Mouse (Mus musculus) hindbrain, embryonic 16.5 days (tissue): ENCODE measurements at regions not wholly inside any gene's neighbourhood (a gene's known extent, or its start where the extent isn't known, plus 50 kb on each side); places are given as distances from the start of the nearest gene placed in this dataset.

Experiments used
- ATAC-seq: fragments of 200-750 bp; cut with Nextera tagmentation; 2 replicates; pipeline ENCODE4 v1.8.0; 2017; ENCODE audit warnings: moderate TSS enrichment, moderate library complexity
- H3K27ac ChIP-seq: fragments of 300-500 bp; sonication (generic); 2 replicates; pipeline ENCODE4 v1.5.1; 2014; ENCODE audit warnings: low read depth, mild to moderate bottlenecking, control low read depth, low read length, moderate library complexity
- H3K27me3 ChIP-seq: fragments of 300-500 bp; sonication (generic); replicated peaks from 2 replicates; pipeline ENCODE4 v1.6.1; 2014; ENCODE audit warnings: low read length; ENCODE audit not compliant: control insufficient read depth, insufficient read depth
- H3K36me3 ChIP-seq: fragments of 300-500 bp; sonication (generic); 2 replicates; pipeline ENCODE4 v1.6.1; 2014; ENCODE audit warnings: mild to moderate bottlenecking, low read length, moderate library complexity, mixed read lengths; ENCODE audit not compliant: control insufficient read depth, insufficient read depth
- H3K4me1 ChIP-seq: fragments of 300-500 bp; sonication (generic); 2 replicates; pipeline ENCODE4 v1.6.1; 2014; ENCODE audit warnings: low read depth, low read length; ENCODE audit not compliant: control insufficient read depth, insufficient read depth
- H3K4me2 ChIP-seq: fragments of 300-500 bp; sonication (generic); 2 replicates; pipeline ENCODE4 v1.6.1; 2014; ENCODE audit warnings: mild to moderate bottlenecking, low read length, control low read depth, moderate library complexity
- H3K4me3 ChIP-seq: fragments of 300-500 bp; sonication (generic); 2 replicates; pipeline ENCODE4 v1.5.1; 2014; ENCODE audit warnings: mild to moderate bottlenecking, low read length, control low read depth, moderate library complexity
- H3K9ac ChIP-seq: fragments of 300-500 bp; sonication (generic); 2 replicates; pipeline ENCODE4 v1.6.1; 2014; ENCODE audit warnings: low read depth, mild to moderate bottlenecking, control low read depth, low read length, moderate library complexity
- H3K9me3 ChIP-seq: fragments of 300-500 bp; sonication (generic); 2 replicates; pipeline ENCODE4 v1.6.1; 2014; ENCODE audit warnings: mild to moderate bottlenecking, low read length, moderate library complexity; ENCODE audit not compliant: control insufficient read depth
- WGBS: fragments of 180-500 bp; shearing (Covaris S2); extraction: QIAGEN DNeasy Blood & Tissue Kit; methylation state at CpG from one replicate; pipeline ENCODE4 v1.1.7; 2014; 5-methylcytosine and 5-hydroxymethylcytosine counted together

DNA sequence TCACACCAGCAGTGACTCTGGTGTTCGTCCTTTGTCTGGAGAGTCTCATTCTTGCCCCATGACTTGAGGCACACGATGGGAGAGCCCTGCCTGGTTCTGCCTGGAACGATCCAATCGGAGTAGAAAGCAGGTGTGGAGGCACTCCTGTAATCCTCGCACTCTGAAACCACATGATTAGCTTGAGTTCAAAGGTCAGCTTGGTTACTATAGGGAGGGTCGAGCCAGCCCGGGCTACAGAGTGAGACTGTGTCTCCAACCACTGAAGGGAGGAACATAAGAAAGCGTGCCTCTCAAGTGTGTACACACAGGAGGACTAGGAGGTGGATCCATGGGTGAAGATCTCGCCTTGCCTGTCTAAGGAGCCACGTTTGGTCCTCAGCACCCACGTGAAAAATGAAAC, 504.0 kb downstream of the Vrk1 start:
- no peaks in the 10 kb centered on the region for H3K27me3 ChIP-seq
- no peak overlapping the region for H3K4me2 ChIP-seq
- no peak for ATAC-seq
- whole genome bisulfite sequencing: 74% methylated on average over 11 of the region's 11 CpGs
- H3K36me3 ChIP-seq: no peaks in the 10 kb centered on the region
- H3K9me3 ChIP-seq: no peaks in the 10 kb centered on the region
- H3K9ac ChIP-seq: no peak overlapping the region
- no peak overlapping the region for H3K27ac ChIP-seq
- H3K4me1 ChIP-seq: no peaks in the 10 kb centered on the region
- H3K4me3 ChIP-seq: no peak overlapping the region

DNA sequence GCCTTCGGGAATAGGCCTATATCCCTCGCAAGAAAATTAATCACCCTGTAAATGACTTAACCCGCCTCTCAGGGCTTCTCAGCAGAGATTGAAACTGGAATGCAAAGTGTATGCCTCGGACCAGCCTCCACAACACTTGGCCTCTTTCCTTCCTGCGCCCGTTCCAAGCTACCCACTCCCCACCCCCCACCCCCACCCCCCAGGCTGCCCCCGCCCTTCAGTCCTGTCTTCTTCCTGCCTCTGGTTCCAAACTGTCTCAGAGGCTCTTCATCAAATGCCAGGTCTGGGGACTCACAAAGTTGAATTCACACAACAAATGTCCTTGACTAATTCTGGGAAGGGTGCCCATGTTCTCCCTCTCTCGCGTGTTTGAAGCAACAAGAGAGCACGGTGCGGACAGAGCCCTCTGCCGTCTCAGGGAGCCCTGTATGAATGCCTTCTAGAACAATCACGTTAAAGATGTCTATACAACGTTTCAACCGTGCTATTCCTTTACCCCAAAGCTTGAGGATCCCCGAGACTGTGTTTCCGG, 505.3 kb downstream of the Vrk1 start:
- Histone ChIP-seq H3K4me2 (no peak overlapping the region), H3K4me3 (no peak overlapping the region), H3K4me1 (no peaks in the 10 kb centered on the region), H3K9ac (no peak overlapping the region), H3K9me3 (no peaks in the 10 kb centered on the region), H3K36me3 (no peaks in the 10 kb centered on the region), H3K27ac (no peak overlapping the region), H3K27me3 (no peaks in the 10 kb centered on the region)
- peak; percentile 87 for ATAC-seq
- WGBS: 51% methylated on average over 17 of the region's 17 CpGs

DNA sequence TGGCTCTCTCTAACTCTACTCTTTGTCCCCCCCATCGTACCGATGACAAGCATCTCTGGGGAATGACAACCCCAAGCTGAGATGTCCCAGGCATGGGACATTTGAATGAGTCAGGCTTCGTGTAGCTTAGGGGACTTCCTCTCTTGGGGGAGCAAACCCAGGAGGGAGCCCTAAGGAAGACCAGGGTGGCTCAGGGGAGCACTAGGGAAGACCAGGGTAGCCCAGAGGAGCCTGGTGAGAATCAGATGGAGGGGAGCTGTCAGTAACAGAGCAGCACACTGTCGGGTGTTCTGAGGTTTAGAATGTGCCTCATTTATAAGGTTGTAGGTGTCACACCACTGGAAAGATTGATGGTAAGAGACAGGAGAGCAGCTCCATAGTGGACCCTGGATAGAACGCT, 509.1 kb downstream of the Vrk1 start:
- no peak overlapping the region for H3K4me3 ChIP-seq
- H3K27ac ChIP-seq: no peak overlapping the region
- no peak overlapping the region for H3K4me2 ChIP-seq
- H3K4me1 ChIP-seq: no peaks in the 10 kb centered on the region
- H3K9me3 ChIP-seq: no peaks in the 10 kb centered on the region
- no peaks in the 10 kb centered on the region for H3K36me3 ChIP-seq
- no peak overlapping the region for H3K9ac ChIP-seq
- no peak for ATAC-seq
- no peaks in the 10 kb centered on the region for H3K27me3 ChIP-seq
- 69% methylated on average over 5 of the region's 5 CpGs for WGBS

DNA sequence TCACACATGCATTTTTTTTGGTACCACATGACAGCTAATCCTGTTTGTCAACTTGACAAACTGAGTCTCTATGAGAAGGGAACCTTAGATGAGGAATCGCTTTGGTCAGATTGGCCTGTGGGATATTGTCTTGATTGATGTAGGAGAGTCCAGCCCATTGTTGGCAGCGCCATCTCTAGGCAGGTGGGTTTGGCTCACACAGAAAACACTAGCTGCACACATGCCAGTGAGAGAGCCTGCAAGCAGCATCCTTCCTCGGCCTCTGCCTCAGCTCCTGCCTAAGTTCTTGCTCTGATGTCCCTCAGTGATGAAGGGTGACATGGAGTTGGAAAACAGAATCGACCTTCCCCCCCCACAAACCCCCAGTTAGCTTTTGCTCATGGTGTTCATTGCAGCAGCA, 514.4 kb downstream of the Vrk1 start:
- H3K4me3 ChIP-seq: no peak overlapping the region
- WGBS: 72% methylated on average over 4 of the region's 4 CpGs
- peaks cover 12% of the 10 kb centered on the region for H3K4me1 ChIP-seq
- H3K27ac ChIP-seq: no peak overlapping the region
- H3K9ac ChIP-seq: no peak overlapping the region
- H3K27me3 ChIP-seq: no peaks in the 10 kb centered on the region; the same call in 1 of the 2 replicates
- no peaks in the 10 kb centered on the region for H3K36me3 ChIP-seq
- no peaks in the 10 kb centered on the region for H3K9me3 ChIP-seq
- H3K4me2 ChIP-seq: no peak overlapping the region
- ATAC-seq: no peak

DNA sequence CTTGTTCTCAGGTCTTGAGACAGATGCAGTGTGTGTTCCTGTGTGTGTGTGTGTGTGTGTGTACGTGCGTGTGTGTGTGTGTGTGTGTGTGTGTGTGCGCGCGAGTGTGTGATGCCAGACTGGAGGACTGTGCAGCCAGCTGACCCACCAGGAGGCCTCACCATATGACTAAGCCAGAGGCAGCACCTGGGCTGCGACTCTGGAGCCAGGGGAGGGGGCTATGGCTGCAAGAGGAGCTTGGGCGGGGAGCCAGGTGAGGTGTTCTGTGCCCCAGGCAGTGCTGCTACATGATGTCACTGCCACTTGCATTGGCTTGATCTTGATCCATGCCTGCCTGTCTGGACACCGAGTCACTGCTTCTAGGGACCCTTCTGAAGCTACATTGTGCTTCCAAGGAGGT, 517.1 kb downstream of the Vrk1 start:
- H3K4me3 ChIP-seq: no peak overlapping the region
- H3K27me3 ChIP-seq: peaks cover 3% of the 10 kb centered on the region; the same call in 1 of the 2 replicates
- ATAC-seq: peak; percentile 11; the same call in 1 of the 2 replicates
- no peak overlapping the region for H3K4me2 ChIP-seq
- no peak overlapping the region for H3K9ac ChIP-seq
- H3K36me3 ChIP-seq: no peaks in the 10 kb centered on the region
- H3K9me3 ChIP-seq: no peaks in the 10 kb centered on the region
- peaks cover 12% of the 10 kb centered on the region for H3K4me1 ChIP-seq
- 51% methylated on average over 8 of the region's 8 CpGs for whole genome bisulfite sequencing
- no peak overlapping the region for H3K27ac ChIP-seq

DNA sequence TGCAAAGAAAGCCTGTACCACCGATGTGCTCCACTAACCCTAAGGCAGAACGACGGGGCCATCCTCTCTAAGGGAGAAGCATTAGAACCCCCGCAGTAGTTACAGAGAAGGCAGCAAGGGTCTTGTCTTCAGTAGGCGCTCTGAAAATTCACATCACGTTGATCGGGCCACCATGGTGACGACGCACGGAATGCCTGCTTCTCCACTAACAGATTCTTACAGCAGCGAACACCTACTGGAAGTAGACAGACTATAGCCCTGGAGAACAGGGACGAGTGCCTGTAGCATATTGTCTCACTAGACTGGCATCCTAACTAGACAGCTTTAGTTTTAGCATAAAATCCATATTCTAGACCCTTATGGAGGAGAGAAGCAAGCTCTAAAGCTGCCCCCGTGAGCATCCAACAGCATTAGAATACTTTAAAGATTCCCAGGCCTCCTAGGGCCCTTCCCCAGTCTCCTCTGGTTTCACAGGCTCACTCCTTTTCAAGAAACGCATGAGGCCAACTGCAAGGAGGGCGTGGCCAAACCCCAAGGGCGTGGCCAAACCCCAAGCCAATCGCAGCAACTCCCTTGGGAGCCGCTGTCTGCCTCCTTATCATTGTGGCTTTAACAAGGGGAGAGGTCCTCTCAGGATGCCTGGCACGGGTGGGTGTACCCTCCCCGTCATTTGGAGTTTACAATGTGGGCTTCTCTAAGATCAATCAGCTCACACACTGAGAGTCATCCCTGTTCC, 517.8 kb downstream of the Vrk1 start:
- no peaks in the 10 kb centered on the region for H3K36me3 ChIP-seq
- 3% methylated on average over 20 of the region's 20 CpGs for WGBS
- ATAC-seq: no peak
- H3K4me1 ChIP-seq: peaks cover 12% of the 10 kb centered on the region
- no peaks in the 10 kb centered on the region for H3K9me3 ChIP-seq
- H3K4me3 ChIP-seq: no peak overlapping the region
- no peak overlapping the region for H3K9ac ChIP-seq
- peak overlapping the region; percentile 37; the same call in 1 of the 2 replicates for H3K4me2 ChIP-seq
- H3K27ac ChIP-seq: no peak overlapping the region
- peaks cover 3% of the 10 kb centered on the region; the same call in 1 of the 2 replicates for H3K27me3 ChIP-seq

DNA sequence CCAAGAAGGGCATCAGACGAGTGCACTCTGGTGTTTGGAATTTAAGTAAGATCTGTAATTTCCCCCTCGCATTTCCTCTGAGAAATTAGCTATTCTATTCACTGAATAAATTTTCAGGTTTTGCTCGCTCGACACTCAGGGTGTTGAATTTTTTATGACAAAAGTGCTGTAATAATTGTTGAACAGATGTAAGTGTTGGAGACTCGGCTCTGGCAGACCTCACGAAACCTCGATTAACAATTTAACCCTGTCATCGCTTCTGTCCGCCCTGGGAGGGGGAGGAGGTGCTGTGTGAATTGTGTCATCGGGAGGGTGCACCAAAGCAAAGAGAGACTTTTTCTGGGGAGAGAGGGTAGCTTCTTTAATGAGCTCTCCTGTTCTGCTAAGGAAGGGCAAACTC, 518.5 kb downstream of the Vrk1 start:
- no peak for ATAC-seq
- Histone ChIP-seq H3K27ac (no peak overlapping the region), H3K4me3 (no peak overlapping the region), H3K9ac (no peak overlapping the region), H3K4me2 (no peak overlapping the region), H3K9me3 (no peaks in the 10 kb centered on the region), H3K27me3 (peaks cover 3% of the 10 kb centered on the region; the same call in 1 of the 2 replicates), H3K36me3 (no peaks in the 10 kb centered on the region), H3K4me1 (peaks cover 12% of the 10 kb centered on the region)
- WGBS: 28% methylated on average over 10 of the region's 10 CpGs

DNA sequence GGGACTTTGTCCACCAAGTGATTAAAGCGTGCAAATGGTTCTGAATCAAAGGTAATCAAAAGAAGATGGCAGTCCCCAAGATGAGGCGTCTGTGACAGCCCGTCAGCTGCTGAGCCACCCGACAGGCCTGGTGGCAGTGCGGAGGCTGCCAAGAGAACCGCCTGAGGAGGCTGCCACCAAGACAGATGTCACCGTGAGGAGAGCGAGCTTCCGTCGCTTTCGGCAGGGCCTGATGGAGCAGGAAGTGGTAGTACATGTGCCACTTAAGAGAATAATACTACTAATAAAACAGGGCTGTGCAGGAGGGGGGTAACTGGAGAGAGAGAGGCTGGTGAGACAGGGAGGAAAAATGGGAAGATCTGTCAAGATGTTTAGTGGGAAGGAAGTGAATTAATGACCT, 519.1 kb downstream of the Vrk1 start:
- H3K4me1 ChIP-seq: peaks cover 12% of the 10 kb centered on the region
- H3K27ac ChIP-seq: no peak overlapping the region
- H3K4me2 ChIP-seq: no peak overlapping the region
- no peak overlapping the region for H3K4me3 ChIP-seq
- ATAC-seq: no peak
- 25% methylated on average over 11 of the region's 11 CpGs for WGBS
- H3K27me3 ChIP-seq: peaks cover 3% of the 10 kb centered on the region; the same call in 1 of the 2 replicates
- H3K36me3 ChIP-seq: no peaks in the 10 kb centered on the region
- no peak overlapping the region for H3K9ac ChIP-seq
- no peaks in the 10 kb centered on the region for H3K9me3 ChIP-seq

DNA sequence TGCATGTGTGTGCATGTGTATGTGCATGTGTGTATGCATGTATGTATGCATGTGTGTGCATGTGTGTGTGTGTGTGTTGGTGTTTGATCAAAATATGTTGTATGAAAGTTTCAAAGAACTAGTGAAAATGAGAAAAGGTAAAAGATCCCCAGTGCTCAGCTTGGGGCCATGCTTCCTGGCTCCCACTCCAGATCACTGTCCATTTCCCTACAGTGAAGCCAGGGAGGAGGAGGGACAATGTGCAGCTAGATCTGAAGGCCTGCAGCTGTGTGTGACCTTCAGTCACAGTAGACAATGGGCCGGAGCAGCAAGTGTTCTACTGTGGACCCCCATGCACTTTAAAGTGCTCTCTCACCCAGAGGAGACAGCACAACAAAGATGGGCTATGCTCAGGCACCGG, 525.1 kb downstream of the Vrk1 start:
- Histone ChIP-seq H3K27ac (no peak overlapping the region), H3K9me3 (peaks cover 2% of the 10 kb centered on the region; the same call in 1 of the 2 replicates), H3K4me3 (no peak overlapping the region), H3K36me3 (no peaks in the 10 kb centered on the region), H3K4me2 (no peak overlapping the region), H3K4me1 (no peaks in the 10 kb centered on the region; the same call in 1 of the 2 replicates), H3K9ac (no peak overlapping the region), H3K27me3 (peaks cover 3% of the 10 kb centered on the region; the same call in 1 of the 2 replicates)
- 22% methylated on average over 2 of the region's 2 CpGs for WGBS
- no peak for ATAC-seq
